Mouse (Mus musculus): ENCODE data around the gene Ccdc15.
"Not testable (repeated sequence)": the region's sequence is repeated elsewhere in the genome, so short reads cannot be mapped to it uniquely, and the experiment has no call there.

Gene Ccdc15

DNA sequence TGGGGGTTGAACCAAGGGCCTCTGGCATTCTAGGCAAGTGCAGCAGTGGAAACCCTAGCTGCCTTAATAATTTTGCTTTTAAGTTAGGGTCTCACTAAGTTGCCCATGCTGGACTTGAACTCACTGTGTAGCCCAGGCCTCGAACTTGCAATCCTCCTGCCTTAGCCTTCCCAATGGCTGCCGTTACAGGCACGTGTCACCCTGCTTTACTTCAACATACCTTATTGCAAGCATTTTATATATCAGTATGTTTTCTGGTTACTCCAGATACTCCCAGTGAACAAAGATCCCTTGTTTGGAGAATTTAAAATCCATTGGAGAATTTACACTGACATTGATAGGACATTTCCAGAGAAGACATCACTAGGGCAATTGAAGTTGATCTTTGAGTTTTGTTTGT, 818 bp upstream of the Ccdc15 start:
- DNase-seq: no peak

DNA sequence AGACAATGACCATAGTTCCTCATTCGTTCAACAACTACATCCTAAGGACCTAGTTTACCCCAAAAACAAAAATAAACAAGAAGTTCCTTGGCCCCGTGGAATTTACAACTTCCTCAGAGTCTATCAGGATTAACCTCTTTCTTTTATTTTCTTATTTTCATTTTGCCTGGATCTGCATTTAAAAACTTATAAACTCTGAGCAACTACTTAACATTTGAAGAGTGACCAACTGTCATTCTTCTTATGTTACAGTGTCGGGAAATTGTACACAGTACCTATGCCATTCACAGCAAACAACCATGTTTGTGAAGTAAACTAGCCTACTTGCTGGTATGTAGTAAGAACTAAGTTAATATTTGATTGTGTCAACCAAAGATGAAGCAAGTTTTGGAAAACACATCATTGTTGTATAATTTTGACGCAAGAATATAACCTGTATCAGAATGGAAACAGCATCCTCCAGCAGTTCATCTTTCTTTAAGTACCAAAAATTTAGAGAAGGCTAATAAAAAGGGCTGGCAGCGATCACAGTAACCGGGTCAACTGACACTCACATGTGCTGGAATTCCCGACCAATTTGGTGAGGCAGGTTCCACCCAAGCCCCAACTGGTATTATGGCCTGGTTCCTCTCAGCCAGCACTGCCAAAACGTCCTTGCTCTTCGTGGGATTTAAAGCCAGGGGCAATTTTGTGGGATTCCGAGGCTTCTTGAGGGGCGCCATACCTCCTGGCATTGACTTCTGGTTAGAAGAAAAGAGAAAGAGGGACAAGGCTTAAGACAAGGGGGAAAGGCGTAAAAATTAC, 846 bp downstream of the Ccdc15 start:
- peak; percentile 41 for DNase-seq

DNA sequence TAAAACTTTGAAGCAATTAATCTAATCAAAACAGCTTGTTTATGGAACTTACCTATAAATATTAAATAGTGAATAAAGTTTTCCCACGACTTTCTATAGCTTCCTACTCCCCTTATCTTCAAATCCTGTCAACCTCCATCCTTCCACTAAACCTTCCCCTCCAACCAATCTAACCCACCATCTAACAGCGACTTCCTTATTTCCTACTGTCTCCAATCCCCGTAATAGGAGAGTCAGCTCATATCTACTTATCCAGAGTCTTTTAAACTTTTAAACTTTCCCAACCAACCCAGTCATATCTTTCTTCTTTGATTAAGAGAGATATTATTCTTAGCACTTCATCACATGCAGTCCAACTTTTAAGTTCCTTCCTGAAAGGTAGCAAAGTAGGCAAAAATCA, 2.8 kb downstream of the Ccdc15 start:
- no peak for DNase-seq

DNA sequence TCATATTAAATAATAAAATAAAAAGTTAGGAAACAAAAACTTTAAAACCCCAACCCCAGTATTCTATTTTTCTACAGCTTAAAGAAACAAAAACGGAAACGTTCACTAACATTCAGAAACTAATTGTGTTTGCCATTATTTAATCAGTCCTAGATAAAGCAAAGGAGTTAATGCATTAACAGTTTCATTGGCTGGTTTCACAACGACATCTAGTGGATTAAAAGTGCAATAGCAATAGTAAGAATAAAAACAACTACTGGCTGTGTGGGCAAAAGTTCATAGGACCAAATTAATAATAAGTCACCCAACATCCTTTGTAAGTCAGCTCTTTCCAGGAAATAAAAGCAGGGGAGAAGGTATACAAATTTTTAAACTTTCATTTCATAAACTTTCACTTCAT, 18.8 kb downstream of the Ccdc15 start:
- no peak for DNase-seq

DNA sequence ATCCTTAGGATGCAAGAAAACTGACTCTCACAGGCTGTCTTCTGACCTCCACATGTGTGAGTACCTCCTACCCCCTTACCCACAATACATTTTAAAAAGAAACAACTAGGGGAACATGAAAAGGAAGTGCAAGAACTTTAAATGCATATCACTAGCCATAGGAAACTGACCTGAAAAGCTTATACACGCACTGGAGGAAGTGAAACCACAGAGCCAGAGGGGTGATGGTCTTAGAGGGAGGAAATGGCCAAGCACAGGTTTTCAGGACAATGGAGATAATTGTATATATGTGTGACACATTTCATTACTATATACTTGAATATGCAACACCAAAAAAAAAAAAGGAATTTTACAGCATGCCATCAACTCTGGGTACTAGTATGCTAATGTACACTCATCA, 46.5 kb downstream of the Ccdc15 start:
- no peak for DNase-seq

DNA sequence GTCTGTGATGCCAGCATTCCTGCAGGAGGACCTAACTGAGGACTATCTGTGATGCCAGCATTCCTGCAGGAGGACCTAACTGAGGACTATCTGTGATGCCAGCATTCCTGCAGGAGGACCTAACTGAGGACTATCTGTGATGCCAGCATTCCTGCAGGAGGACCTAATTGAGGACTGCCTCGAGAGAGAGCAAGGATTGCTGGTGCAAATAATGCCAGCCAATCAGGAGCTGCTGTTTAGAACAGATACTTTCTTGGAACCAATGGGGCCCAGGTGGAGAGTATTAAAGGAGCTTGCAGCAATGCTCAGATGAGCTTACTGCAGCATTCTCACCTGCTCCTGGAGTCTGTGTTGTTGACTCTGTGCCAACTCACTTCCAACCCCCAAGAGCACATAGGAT, 47.7 kb downstream of the Ccdc15 start:
- DNase-seq: not testable (repeated sequence)

DNA sequence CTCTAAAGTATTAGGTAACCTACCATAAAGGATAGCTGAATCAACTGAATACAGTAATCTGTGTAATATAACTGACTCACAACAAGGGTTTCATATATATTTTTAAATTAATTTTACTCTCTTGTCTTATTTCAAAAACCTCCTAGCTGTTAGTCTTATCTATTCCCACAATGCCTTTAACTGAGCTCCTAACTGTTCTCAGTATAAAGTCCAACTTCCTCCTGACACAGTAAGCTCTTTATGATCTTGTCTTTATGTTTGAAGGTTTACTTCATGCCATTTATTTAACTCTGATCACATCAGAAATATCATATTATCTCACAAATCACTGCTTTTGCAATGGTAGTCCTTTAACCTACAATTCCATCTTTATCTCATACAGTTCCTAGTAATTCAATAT, 52.6 kb downstream of the Ccdc15 start:
- no peak for DNase-seq

DNA sequence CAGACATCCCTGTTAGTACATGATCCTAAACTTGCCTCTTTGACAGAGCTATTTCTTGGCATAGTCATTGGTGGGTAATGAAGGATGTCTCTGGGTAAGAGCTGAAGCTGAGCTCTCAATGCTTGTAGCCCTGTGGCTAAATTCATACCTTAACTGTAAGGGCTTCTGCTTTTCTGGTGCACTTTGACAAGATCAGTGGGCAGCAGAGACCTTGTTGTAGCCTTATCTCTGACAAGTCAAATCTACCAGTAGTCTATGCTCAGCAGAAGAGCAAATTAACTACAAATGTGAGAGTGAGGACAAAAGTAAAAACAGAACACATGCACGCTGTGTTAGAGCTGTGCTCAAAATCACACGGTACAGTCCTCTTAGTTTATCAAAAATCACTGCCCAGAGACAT, 81.6 kb downstream of the Ccdc15 start:
- no peak for DNase-seq

DNA sequence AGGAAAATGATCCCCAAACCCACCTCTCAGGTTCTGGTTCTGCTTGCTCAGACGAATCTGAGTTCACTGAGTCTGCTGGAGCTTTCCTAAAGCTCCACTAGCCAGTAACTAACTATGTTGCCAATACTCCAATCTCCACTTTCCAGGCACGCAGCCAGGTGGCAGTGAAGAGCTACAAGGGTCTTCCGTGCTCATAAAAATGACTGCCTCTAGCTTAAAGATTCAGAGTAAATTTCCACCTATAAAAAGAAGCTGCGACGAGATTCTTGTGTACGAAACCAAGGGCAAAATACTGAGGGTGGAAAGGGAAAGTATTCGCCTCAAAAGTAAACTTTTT, 92.4 kb downstream of the Ccdc15 start:
- peak; percentile 70 for DNase-seq

DNA sequence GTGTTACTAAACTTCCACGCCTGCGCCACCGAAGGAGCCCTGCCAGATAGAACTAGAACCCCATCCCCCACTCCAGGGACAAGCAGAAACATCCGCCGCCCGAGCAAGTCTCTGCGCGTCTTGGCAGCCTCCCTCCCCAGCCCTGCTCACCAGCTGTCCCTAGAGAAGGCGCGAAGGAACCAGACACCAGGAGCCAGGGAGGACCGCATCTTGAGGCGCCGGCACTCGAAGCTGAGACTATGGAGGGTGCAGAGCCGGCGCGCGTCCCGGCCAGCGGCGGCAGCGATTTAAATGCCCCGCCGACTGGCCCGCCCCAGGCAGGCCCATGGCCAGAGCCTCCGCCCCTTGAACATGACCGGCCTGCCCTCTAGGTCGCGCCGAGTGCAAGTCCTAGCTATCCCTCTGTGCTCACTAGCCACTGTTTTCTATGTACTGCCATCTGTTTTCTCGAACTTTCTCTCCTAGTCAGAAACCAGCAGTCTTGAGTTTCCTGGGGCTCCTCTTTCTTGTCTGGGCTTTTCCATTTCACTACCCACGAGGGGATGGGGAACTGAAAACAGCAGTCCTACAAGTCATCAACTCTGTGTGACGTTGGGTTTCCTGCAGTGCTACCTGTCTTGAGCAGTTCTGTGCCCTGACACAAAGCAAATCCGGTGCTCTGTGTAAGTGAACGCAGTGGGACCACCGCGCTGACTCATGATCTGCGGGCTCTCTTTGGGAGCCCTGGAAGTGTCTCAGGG, 92.9 kb downstream of the Ccdc15 start, which contains the start of gene Slc37a2:
TSS of gene Slc37a2 (minus strand) at position 590 of the 740 bp plus-strand sequence.
- DNase-seq: peak; percentile 83

DNA sequence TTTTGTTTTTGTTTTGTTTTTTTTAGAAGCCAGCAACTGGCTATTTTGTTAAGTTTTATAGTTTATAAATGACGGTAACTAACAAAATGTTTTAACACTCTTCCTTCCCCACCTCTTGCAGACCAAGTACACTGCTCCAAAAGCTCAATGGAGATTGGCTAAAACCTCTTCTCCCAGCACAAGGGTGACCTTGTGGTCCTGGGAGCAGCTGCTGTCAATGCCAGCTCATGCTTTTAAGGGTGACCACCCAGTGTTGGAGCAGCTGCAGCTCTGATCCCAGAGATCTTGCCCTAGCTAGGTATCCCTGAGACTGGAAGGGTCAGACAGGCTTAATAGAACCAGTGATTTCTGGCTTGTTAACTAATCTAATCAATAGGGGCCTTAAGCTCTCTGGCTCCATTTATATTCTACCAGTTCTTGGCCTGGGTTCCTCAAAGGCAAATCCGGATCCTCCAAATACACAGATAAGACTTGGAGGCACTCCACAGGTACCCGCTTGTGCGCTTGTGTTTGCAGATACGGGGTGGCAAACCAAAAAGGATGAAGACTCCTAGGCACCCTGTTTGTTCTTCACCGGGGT, 93.6 kb downstream of the Ccdc15 start:
- DNase-seq: peak; percentile 29

DNA sequence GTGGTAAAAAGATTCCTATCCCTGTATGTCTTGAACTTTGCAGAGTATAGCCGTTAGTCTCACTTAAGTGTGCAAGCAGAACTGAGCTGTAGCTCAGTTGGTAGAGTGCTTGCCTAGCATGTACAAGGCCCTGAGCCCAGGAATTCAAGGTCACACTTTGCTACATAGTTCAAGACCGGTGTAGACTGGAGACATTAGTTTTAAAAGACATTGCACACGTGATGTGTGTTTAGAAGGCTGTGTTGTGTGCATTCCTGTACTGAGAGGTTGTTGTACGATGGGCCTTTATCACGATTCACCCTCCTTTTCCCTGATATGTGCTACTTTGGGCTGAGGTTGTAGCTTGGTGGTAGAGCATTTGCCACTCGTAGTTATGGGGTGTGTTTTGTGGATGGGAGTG, 97.6 kb downstream of the Ccdc15 start:
- DNase-seq: no peak

DNA sequence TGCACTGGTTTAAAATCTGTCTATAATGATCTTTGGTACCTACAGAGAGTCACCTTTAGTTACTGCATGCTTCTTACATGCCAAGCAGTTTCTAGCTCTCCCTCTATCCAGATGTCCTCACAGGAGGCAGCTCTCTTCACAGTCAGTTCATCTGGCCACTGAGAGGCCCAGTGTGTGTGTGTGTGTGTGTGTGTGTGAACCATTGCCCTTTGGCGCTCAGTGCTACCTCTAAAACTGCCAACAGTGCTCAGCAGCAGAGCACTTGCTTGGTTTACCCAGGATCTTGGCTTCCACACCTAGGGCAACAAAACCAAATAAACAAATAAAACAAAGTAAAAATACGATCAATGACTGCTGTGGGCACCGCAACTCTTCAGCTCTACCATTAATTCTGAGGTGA, 98.3 kb downstream of the Ccdc15 start:
- DNase-seq: no peak

DNA sequence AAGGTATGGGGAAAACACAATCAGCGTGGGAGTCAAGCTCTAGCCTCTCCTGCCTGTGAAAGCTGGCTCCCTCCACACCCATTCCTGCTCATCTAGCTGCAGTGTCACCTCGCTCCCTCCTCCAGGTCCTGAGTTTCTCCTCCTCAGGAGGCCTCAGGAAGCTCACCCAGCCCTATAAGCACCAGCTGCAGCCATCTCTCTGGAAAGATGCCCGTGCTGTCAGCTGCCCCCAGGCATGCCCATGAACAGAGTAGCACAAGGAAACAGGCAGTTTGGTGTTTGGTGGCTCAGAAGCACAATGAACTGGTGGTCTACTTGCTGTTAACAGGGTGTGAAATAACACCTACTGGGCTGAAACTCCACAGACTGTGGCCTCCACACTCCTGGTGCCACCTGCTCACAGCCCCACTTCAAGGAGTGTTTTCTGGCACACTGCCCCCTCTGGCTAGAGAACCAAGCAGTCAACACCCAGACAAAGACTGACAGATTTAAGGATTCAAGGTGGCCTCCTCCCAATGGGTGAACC, 99.8 kb downstream of the Ccdc15 start:
- no peak for DNase-seq

DNA sequence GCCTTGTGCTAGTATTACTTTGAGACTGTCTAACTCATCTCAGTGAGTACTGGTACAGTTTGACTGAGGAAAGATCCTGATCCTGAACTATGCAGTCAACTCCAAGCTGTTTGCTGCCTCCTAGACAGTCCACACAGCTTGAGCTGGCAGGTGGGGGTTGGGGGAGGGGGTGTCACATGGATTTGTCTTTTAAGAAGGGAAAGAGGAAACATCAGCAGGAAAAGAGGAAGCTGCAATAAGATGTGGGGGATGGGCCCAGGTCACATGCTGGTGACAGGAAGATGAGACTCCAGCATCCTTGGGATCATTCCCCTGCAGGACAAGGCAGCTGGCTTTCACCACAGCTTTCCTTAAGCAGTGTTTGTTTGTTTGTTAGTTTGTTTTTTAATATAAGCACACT, 100.8 kb downstream of the Ccdc15 start:
- DNase-seq: no peak

DNA sequence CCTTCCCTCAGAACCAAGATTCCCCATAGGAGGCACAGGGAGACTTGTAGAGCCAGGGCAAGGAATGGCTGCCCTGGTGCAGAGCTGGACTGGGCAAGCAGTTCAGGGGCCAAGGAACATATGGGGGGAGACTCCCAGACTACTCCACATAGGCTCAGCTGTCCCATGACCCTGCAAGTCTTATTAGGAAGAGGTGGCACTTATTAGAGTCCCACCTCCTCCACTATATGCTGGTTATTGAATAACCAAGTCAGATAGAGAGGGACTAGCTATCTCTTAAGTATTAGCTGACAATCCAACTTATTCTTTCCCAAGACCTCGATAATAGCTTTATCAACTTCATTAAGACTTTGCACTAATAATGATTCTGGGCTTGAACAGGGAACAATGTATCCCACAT, 102.4 kb downstream of the Ccdc15 start:
- DNase-seq: no peak

DNA sequence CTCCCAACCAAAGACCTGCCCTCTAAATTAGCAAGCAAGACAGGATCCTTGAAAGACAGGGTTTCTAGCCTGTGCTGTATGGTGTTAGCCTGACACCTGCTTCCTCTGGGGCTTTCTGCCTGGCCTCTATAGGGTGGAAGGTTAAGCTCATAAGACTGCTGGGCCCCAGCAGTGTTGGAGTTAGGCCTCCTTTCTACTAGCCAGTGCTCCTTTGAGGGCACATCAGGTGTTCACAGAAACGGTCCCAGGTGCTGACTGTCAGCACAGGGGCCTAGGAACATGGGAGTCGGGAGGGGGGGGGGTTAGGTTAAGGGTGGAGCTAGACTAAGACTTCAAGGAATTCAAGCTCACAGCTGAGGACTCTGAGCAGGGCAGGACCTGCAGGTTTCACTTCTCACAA, 102.8 kb downstream of the Ccdc15 start:
- DNase-seq: no peak

DNA sequence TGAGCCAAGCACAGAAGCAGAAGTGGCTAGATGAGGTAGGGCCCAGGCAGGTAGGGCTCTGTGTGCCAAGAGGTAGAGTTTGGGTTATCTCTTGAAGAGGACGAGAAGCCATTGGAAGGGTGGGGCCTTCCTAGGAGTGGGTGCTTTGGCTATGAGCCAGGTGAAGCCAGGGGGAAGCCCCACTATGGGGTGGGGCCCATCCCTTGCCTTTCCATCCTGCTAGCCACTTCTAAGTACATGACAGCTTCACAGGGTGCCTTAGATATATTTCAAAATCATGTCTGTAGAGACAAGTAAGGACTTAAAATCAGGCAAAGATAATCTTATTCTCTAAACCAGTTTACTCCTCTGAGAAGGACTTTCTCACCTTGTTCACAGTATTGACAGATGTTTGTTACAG, 103.6 kb downstream of the Ccdc15 start:
- DNase-seq: no peak

DNA sequence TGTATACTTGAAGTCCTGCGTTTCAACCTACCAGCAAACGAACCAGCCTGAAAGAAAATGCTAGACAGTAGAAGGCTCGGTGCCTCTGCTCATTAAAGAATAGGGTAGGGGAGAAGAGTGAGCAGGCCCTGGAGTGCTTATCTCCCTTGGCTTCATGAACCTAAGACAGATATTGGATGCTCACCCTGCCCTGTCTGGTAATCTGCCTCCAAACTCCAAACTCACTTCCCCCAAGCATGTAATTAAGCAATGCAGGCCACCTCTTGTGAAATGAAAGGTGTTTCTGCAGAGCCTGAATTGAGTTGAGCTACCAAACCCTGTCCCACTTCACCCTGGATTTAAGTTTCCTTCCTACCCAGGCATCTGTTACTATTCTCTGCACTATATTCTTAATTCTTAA, 105.5 kb downstream of the Ccdc15 start:
- no peak for DNase-seq

DNA sequence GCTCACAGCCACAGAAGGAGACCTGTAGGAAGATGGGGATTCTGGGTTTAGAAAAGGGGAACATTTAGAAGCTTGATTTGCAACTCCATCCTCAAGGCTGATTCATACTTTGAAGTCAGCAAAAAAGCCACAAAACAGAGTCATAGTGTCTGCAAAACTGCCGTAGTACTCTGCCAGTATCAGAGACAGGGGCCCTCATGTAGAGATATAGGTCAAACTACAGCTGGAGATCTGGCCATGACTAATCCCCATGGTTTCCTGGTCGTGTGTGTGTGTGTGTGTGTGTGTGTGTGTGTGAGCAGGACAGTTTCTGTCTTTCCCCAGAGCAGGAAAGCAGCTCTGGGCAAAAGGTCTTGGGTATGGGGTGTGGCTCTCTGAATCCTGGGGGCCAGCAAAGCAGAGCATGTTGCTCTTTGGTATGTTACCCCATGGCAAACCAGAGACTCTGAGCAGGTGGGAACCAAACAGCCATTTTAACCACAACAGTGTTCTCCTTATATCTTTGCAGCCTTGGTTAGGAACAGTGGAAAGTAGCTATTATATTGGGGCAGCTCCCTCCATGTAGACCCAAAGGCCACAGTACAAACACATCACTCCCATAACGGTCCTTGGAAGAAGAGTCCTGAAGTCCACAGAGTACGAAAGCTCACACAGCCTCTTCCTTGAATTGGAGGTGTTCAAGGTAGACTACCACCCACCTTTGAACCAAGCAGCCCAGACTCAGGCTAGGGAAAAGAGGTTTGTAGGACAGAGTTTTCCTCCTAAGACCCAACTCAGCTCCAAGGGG, 112.1 kb downstream of the Ccdc15 start:
- DNase-seq: no peak

DNA sequence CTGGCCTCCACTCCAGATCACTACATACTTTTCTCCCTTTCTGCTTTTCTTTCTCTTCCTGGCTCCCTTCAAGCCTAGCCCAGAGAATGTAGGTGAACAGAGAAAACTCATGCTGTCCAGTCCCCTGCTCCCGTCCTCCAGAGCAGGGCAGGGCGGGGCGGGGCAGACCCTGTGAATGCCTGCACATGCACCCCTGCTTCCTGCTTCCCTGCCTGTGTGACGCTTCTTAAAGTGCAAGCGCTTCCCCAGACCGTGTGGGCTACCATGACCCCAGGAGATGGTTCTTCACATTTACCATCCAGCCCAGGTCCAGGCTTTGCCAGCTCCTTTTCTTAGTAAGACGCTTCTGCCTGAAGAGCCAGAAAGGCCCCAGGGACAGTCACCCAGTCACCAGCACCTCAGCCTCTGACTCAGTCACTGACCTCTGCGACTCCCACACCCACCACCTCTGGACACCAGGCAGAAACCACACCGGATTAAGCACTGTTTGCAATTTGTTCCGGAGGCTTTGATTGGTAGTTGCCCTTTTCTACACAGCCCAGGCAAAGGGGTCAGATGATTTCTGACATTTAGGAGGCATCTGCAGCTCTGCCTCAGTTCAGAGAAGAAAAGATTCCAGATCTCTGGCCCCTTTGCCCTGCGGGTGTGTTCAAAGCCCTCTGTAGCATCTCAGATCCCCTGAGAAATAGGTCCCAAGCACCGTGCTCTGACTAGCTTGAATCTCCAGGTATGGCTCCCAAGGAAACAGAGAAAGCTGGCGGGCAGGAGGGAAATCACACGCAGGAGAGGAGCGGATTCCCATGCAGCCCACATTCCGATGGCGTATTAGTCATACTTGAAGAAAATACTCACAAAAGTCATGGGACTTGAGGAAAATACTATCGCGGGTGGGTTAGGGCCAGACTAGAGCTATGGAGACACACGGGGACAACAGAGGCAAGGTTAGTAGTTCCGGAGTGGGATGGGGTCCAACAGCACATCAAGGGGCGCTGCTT, 115.7 kb downstream of the Ccdc15 start:
- peak; percentile 11 for DNase-seq
